Mouse (Mus musculus) liver, embryonic 14.5 days (tissue): ENCODE results near the gene Ell. TPM values are rescaled to one million over a fixed set of nuclear protein-coding genes. Genes with fewer than 3 reads are reported as not detected.

Experiments
- ATAC-seq: fragments of 200-750 bp; cut with Nextera tagmentation; 2 replicates; pipeline ENCODE4 v1.8.0; 2017; ENCODE audit warnings: moderate number of reproducible peaks, mild to moderate bottlenecking, moderate library complexity; ENCODE audit not compliant: insufficient read depth
- DNase-seq, 3 experiments: peaks; one replicate each; pipeline ENCODE4 v3.0.0-alpha.2; 2012 to 2013; ENCODE audit warnings: low read depth in 3 of 3, low spot score in 3 of 3
- H3K27ac ChIP-seq: fragments of 300-500 bp; sonication (generic); 2 replicates; pipeline ENCODE4 v1.5.1; 2014; ENCODE audit warnings: moderate library complexity, mild to moderate bottlenecking, control low read depth, inconsistent platforms
- H3K27me3 ChIP-seq: fragments of 300-500 bp; sonication (generic); 2 replicates; pipeline ENCODE4 v1.6.1; 2014; ENCODE audit warnings: mild to moderate bottlenecking, low read length, moderate library complexity; ENCODE audit not compliant: control insufficient read depth, insufficient read depth
- H3K36me3 ChIP-seq: fragments of 300-500 bp; sonication (generic); replicated peaks from 2 replicates; pipeline ENCODE4 v1.6.1; 2014; ENCODE audit warnings: low read depth; ENCODE audit not compliant: control insufficient read depth, insufficient read depth
- H3K4me1 ChIP-seq, 2 experiments: fragments of 200-500 bp in 1 of 2; fragments of 300-500 bp in 1 of 2; sonication (generic) in 1 of 2; replicated peaks; 2 replicates each; pipeline ENCODE4 v1.6.1; 2012 to 2014; ENCODE audit warnings: antibody characterized with exemption in 1 of 2, inconsistent platforms in 1 of 2, low read length in 1 of 2; ENCODE audit not compliant: control insufficient read depth in 2 of 2, insufficient read depth in 2 of 2
- H3K4me2 ChIP-seq: fragments of 300-500 bp; sonication (generic); 2 replicates; pipeline ENCODE4 v1.6.1; 2014; ENCODE audit warnings: low read depth, mild to moderate bottlenecking, control low read depth, moderate library complexity
- H3K4me3 ChIP-seq, 2 experiments: fragments of 200-500 bp in 1 of 2; fragments of 300-500 bp in 1 of 2; sonication (generic) in 1 of 2; 2 replicates each; pipeline ENCODE4 v1.5.1; 2012 to 2014; ENCODE audit warnings: low read depth in 2 of 2, low read length in 2 of 2, mild to moderate bottlenecking in 2 of 2, control low read depth in 1 of 2, inconsistent platforms in 1 of 2, moderate library complexity in 1 of 2; ENCODE audit not compliant: insufficient read depth in 1 of 2
- H3K9ac ChIP-seq: fragments of 300-500 bp; sonication (generic); replicated peaks from 2 replicates; pipeline ENCODE4 v1.6.1; 2014; ENCODE audit warnings: mild to moderate bottlenecking, control low read depth, moderate library complexity
- H3K9me3 ChIP-seq: fragments of 300-500 bp; sonication (generic); 2 replicates; pipeline ENCODE4 v1.6.1; 2016; ENCODE audit warnings: low read length, mixed read lengths; ENCODE audit not compliant: control insufficient read depth
- CTCF ChIP-seq: IDR thresholded peaks from 2 replicates; pipeline ENCODE4 v1.5.1; 2016; ENCODE audit warnings: antibody characterized with exemption, low read depth, control low read depth
- EP300 ChIP-seq: IDR thresholded peaks from 2 replicates; pipeline ENCODE4 v1.6.1; 2016; ENCODE audit warnings: antibody characterized with exemption, low read depth
- WGBS: fragments of 180-500 bp; shearing (Covaris S2); extraction: QIAGEN DNeasy Blood & Tissue Kit; methylation state at CpG from one replicate; pipeline ENCODE4 v1.1.7; 2014; ENCODE audit not compliant: insufficient replicate concordance; 5-methylcytosine and 5-hydroxymethylcytosine counted together
- polyA plus RNA-seq, 2 experiments: library from polyadenylated mRNA; depleted of rRNA in 1 of 2; stranded (reverse) in 1 of 2; unstranded in 1 of 2; fragments of >200 nt; fragmentation: Nextera tagmentation in 1 of 2; extraction: Ambion mirVana in 1 of 2; gene quantifications; 2 replicates each; pipeline versions ENCODE4 v1.2.1 to v1.2.3; 2012 to 2014

Gene Ell
- polyA plus RNA-seq, 2 experiments: 7.7 to 8.9 TPM

GRCm38 (mm10) chr8:70495771-70496062 is 43.5 kb upstream of the Ell start:
- Histone ChIP-seq H3K27ac (no peak overlapping the region), H3K4me3 (no peak overlapping the region), H3K9ac (no peak overlapping the region), H3K4me1 (peaks cover 12 to 15% of the 10 kb centered on the region in 2 experiments), H3K9me3 (no peaks in the 10 kb centered on the region), H3K36me3 (no peaks in the 10 kb centered on the region), H3K27me3 (peaks cover 76% of the 10 kb centered on the region), H3K4me2 (no peak overlapping the region)
- ATAC-seq (no peak), DNase-seq (no peak)
- WGBS: 11% methylated on average over 12 of the region's 12 CpGs
- TF ChIP-seq EP300: no peak
- no peak for TF ChIP-seq CTCF

- Histone ChIP-seq H3K9me3 (no peaks in the 10 kb centered on the region), H3K27ac (peak overlapping the region; percentile 72), H3K4me2 (peak overlapping the region; percentile 74), H3K4me1 (peaks cover 34 to 41% of the 10 kb centered on the region in 2 experiments), H3K4me3 (peak overlapping the region; percentile 39 to 55), H3K36me3 (no peaks in the 10 kb centered on the region), H3K27me3 (peaks cover 33% of the 10 kb centered on the region), H3K9ac (peak overlapping the region; percentile 59)
- DNase-seq (peak; percentile 58 to 69 (median 66)), ATAC-seq (peak; percentile 86)
- 4% methylated on average over 39 of the region's 39 CpGs for WGBS
- TF ChIP-seq CTCF (no peak), EP300 (peak; percentile 74)
Measured at GRCm38 (mm10) chr8:70500386-70501301, 38.6 kb upstream of the Ell start.

GRCm38 (mm10) chr8:70501820-70502529 is 37.3 kb upstream of the Ell start:
- ATAC-seq (no peak), DNase-seq (no peak)
- Histone ChIP-seq H3K9ac (peak overlapping the region; percentile 36), H3K4me1 (peaks cover 36 to 49% of the 10 kb centered on the region in 2 experiments), H3K4me2 (peak overlapping the region; percentile 74), H3K27ac (no peak overlapping the region; the same call in 1 of the 2 replicates), H3K27me3 (peaks cover 19% of the 10 kb centered on the region), H3K36me3 (peaks cover under 1% of the 10 kb centered on the region), H3K9me3 (no peaks in the 10 kb centered on the region), H3K4me3 (peak overlapping the region; percentile 11 to 26; a peak in 3 of 4 replicates)
- 12% methylated on average over 23 of the region's 23 CpGs for WGBS
- TF ChIP-seq EP300 (no peak), CTCF (0 out of 2 replicates have a peak, but pooled peaks have one; percentile 16)

GRCm38 (mm10) chr8:70502540-70502939 is 36.7 kb upstream of the Ell start:
- no peak for DNase-seq
- peak overlapping the region; percentile 36 for H3K9ac ChIP-seq
- ATAC-seq: no peak
- TF ChIP-seq EP300 (no peak), CTCF (no peak)
- H3K4me2 ChIP-seq: peak overlapping the region; percentile 74
- H3K9me3 ChIP-seq: no peaks in the 10 kb centered on the region
- H3K4me1 ChIP-seq: peaks cover 36 to 49% of the 10 kb centered on the region in 2 experiments
- H3K27ac ChIP-seq: no peak overlapping the region
- peaks cover 6% of the 10 kb centered on the region for H3K36me3 ChIP-seq
- H3K4me3 ChIP-seq: peak overlapping the region; percentile 11 to 26; a peak in 2 of 4 replicates
- H3K27me3 ChIP-seq: peaks cover 14% of the 10 kb centered on the region
- WGBS: 25% methylated on average over 12 of the region's 12 CpGs

- H3K4me2 ChIP-seq: peak overlapping the region; percentile 74
- H3K36me3 ChIP-seq: peaks cover 12% of the 10 kb centered on the region
- H3K27ac ChIP-seq: no peak overlapping the region
- H3K4me3 ChIP-seq: no peak overlapping the region; a peak in 1 of 4 replicates
- ATAC-seq (no peak), DNase-seq (no peak)
- H3K4me1 ChIP-seq: peaks cover 36 to 49% of the 10 kb centered on the region in 2 experiments
- no peaks in the 10 kb centered on the region for H3K9me3 ChIP-seq
- no peak for TF ChIP-seq EP300
- peak; percentile 91 for TF ChIP-seq CTCF
- WGBS: 15% methylated on average over 46 of the region's 46 CpGs
- peak overlapping the region; percentile 29; the same call in 1 of the 2 replicates for H3K9ac ChIP-seq
- peaks cover 9% of the 10 kb centered on the region for H3K27me3 ChIP-seq
Measured at GRCm38 (mm10) chr8:70503062-70503750, 36.1 kb upstream of the Ell start.
